Mouse (Mus musculus): ENCODE results near the gene 2210408I21Rik. TPM values are rescaled to one million over a fixed set of nuclear protein-coding genes. Genes with fewer than 3 reads are reported as not detected.

The 2210408I21Rik gene
- polyA plus RNA-seq, 1 experiment = not detected

GRCm38 (mm10) chr13:77547486-77548385 is 412.4 kb downstream of the 2210408I21Rik start:
- Histone ChIP-seq H3K4me3 (replicated peaks) (no peak overlapping the region), H3K27me3 (replicated peaks) (no peaks in the 10 kb centered on the region), H3K4me1 (no peaks in the 10 kb centered on the region), H3K9me3 (no peaks in the 10 kb centered on the region), H3K36me3 (replicated peaks; ENCODE audit: low read length) (no peaks in the 10 kb centered on the region)
- TF ChIP-seq FLI1 (IDR thresholded peaks at IDR 0.05; ENCODE audit: low read length) (no peak), GATA1 (IDR thresholded peaks at IDR 0.05; ENCODE audit: borderline replicate concordance, low read length) (no peak)

- H3K9me3 ChIP-seq = no peaks in the 10 kb centered on the region
- no peak overlapping the region for H3K4me3 ChIP-seq (replicated peaks)
- H3K36me3 ChIP-seq (replicated peaks; ENCODE audit: low read length) = no peaks in the 10 kb centered on the region
- H3K4me1 ChIP-seq = no peaks in the 10 kb centered on the region
- TF ChIP-seq FLI1 (IDR thresholded peaks at IDR 0.05; ENCODE audit: low read length) (no peak), GATA1 (IDR thresholded peaks at IDR 0.05; ENCODE audit: borderline replicate concordance, low read length) (no peak)
- no peaks in the 10 kb centered on the region for H3K27me3 ChIP-seq (replicated peaks)
These were observed 413.0 kb downstream of the 2210408I21Rik start for GRCm38 (mm10) chr13:77548386-77548695.

GRCm38 (mm10) chr13:77548750-77549149 is 413.4 kb downstream of the 2210408I21Rik start:
- H3K4me3 ChIP-seq (replicated peaks) = no peak overlapping the region
- no peak for TF ChIP-seq GATA1 (IDR thresholded peaks at IDR 0.05; ENCODE audit: borderline replicate concordance, low read length)
- TF ChIP-seq FLI1 (IDR thresholded peaks at IDR 0.05; ENCODE audit: low read length) = no peak
- no peaks in the 10 kb centered on the region for H3K9me3 ChIP-seq
- no peaks in the 10 kb centered on the region for H3K27me3 ChIP-seq (replicated peaks)
- no peaks in the 10 kb centered on the region for H3K4me1 ChIP-seq
- H3K36me3 ChIP-seq (replicated peaks; ENCODE audit: low read length) = no peaks in the 10 kb centered on the region

GRCm38 (mm10) chr13:77594011-77594410 is 458.7 kb downstream of the 2210408I21Rik start:
- Histone ChIP-seq H3K27me3 (replicated peaks) (no peaks in the 10 kb centered on the region), H3K36me3 (replicated peaks; ENCODE audit: low read length) (no peaks in the 10 kb centered on the region), H3K9me3 (0 out of 2 replicates have a peak, but pooled peaks cover 2% of the 10 kb centered on the region), H3K4me3 (replicated peaks) (no peak overlapping the region), H3K4me1 (no peaks in the 10 kb centered on the region)
- TF ChIP-seq FLI1 (IDR thresholded peaks at IDR 0.05; ENCODE audit: low read length) (no peak), GATA1 (IDR thresholded peaks at IDR 0.05; ENCODE audit: borderline replicate concordance, low read length) (no peak)

GRCm38 (mm10) chr13:77615346-77615745 is 480.0 kb downstream of the 2210408I21Rik start:
- Histone ChIP-seq H3K4me1 (no peaks in the 10 kb centered on the region), H3K36me3 (replicated peaks; ENCODE audit: low read length) (no peaks in the 10 kb centered on the region), H3K4me3 (replicated peaks) (no peak overlapping the region), H3K27me3 (replicated peaks) (no peaks in the 10 kb centered on the region), H3K9me3 (peaks cover 3% of the 10 kb centered on the region; the same call in 1 of the 2 replicates)
- TF ChIP-seq FLI1 (IDR thresholded peaks at IDR 0.05; ENCODE audit: low read length) = no peak
- TF ChIP-seq GATA1 (IDR thresholded peaks at IDR 0.05; ENCODE audit: borderline replicate concordance, low read length) = no peak

Other genes starting within 250 kb of the 2210408I21Rik start
- gene Slf1, start 67 bp upstream of the 2210408I21Rik start, polyA plus RNA-seq (2012; ENCODE audit: insufficient read depth, low replicate concordance) = 0.64 TPM in 1 of 2 replicates, not detected in the other